Mouse (Mus musculus) MN1 (cell line): ENCODE results near the gene Rhbdl1.

Experiments used
- DNase-seq: peaks from one replicate; pipeline ENCODE4 v3.0.0-alpha.2; 2016; ENCODE audit warnings: low spot score

The Rhbdl1 gene

DNA sequence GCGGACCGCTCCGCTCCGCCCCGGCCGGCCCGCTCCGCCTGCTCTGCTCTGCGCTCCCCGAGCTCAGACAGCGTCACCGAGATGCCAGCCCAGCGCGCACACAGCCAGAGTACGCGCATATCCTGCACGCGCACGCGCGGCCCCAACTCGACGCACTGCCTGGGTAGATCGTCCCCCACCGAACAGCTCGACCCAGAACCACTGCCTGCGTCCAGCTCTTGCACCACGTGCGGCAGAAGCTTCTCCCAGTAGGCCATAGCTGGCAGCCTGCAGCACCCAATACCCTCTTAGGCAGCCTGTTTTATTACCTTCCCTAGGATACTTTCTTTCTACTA is at the start of gene Rhbdl1:
Rhbdl1 (minus strand) TSS at position 220 of the 335 bp plus-strand sequence.
- no peak for DNase-seq

DNA sequence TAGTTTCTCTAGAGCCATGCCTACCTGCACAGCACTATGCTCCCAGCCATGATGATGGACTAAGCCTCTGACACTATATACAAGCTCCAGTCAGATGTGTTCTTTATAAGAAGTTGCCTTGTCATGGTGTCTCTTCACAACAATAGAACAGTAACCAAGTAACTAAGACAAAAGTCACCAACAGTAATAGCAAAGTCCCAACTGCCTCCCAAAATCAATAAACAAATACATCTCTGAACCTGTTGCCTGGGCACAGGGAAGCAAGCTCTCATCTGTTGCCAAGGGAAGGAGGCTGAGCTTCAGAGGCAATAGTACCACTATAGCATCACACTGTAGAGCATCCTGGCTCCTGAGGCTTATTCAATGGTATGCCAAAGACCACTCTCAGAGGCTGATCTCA is 49.7 kb upstream of the Rhbdl1 start:
- DNase-seq: no peak

DNA sequence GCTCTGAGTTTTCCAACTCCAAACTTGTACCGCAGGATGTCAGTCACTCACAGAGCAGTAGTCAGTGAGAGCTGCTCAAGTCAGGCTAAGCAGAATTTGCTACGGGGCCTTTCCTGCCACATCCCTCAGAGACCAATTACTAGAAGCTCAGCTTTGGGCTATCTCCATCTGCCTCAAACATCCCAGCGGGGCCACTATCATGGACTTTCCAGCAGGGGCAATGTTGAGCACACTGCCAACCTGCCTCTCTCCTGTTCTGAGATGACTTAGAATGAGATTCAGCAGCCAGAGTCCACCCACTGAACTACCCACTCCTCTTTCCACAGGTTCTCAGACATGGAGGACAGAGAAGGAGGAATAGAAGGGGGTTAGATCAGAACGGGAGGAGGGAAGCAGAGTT is 48.5 kb upstream of the Rhbdl1 start:
- DNase-seq: peak; percentile 42

- no peak for DNase-seq
Measured at GRCm38 (mm10) chr17:25883824-25884223, 46.7 kb upstream of the Rhbdl1 start.

DNA sequence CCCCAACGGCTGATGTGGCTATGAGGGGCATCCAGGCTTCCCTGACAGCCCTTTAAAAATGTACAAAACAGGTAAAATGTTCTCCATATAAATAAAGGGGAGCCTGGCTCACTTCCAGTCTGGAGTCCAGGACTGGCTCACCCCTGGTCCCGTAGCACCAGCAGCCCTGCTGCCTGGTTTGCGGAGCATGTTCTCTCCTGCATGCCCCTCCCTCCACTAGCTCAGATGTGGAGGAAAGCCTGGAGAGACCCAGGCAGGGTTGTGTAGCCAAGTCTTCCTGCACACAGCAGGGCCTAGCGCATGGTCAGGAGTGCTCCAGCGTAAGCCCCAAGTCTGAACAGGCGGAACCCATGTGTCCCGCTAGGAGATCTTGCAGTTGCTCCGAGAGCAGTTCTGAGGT is 46.2 kb upstream of the Rhbdl1 start:
- no peak for DNase-seq

GRCm38 (mm10) chr17:25882306-25882705 is 45.2 kb upstream of the Rhbdl1 start:
- no peak for DNase-seq

GRCm38 (mm10) chr17:25881691-25882090 is 44.6 kb upstream of the Rhbdl1 start:
- no peak for DNase-seq

DNA sequence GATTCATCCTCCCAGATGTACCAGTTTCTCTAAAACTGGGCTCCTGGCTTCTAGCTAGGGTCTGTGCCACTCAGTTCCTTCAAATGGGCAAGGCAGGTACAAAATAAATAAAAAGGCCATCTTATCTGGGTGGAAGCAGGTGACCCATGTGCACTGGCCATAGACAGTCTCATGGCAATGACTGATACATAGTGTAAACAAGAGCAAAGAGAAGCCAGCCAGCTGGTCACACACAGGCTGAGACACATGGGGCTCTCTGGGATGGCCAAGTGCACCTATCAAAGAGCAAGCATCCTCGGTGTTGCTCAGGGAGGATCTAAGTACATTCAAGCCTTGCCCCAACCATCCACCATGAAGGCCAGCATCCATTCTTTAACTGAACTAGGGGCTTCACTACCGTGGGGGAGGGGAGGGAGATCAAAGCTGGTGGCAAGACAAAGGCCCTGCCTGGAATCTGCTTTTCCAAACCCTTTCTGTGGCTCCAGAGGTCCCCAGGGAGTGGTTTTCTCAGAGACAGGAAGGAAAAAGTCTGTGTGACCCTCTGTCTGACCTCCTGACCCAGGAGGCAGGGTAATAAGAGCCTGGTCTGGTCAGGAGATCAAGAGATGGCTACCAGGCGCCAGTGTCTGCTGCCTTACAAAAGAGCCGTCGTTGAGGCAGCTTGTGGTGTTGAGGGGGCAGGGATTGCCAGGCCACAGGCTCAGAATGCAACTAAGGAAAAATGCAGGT is 44.0 kb upstream of the Rhbdl1 start:
- DNase-seq: no peak

GRCm38 (mm10) chr17:25880196-25880910 is 43.3 kb upstream of the Rhbdl1 start, which contains the start of gene Wfikkn1:
Gene Wfikkn1 (minus strand): TSS chr17:25880858.
- peak; percentile 32 for DNase-seq

DNA sequence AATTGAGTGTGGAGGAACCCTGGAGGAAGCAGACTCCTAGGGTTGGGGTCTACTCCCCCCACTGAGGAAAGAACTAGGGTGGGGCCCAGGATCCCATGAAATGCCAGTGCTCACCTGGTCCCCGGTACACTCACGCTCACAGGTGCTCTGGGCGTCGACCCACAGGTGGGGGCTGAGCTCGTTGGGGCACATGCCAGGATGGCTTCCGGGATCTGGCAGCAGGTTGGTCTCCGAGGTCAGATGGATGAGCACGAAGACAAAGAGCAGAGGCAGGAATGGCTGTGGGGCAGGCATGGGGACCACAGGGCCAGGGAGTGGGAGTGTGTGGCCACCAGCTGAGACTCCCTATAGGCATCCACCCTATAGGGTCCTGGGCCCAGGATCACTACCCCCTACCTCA is 42.7 kb upstream of the Rhbdl1 start:
- DNase-seq: no peak

DNA sequence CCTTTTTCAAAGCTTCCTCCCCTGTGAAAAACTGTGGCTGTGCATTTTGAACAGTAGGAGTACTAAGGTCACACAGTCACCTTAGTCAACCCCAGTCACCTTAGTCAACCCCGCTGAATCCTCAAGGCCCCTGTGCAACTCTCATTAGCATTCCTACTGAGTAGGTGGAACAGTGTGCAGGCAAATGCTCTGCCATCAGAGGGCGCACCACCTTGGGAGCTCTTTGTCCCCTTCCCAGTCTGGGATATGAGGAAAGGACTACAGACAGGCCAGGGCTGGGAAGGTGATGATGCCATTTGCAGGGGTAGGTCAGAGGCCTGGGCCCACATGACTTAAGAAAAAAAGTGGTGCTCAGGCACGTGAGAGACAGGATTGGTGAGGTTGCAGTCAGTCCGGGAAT is 42.2 kb upstream of the Rhbdl1 start:
- no peak for DNase-seq

DNA sequence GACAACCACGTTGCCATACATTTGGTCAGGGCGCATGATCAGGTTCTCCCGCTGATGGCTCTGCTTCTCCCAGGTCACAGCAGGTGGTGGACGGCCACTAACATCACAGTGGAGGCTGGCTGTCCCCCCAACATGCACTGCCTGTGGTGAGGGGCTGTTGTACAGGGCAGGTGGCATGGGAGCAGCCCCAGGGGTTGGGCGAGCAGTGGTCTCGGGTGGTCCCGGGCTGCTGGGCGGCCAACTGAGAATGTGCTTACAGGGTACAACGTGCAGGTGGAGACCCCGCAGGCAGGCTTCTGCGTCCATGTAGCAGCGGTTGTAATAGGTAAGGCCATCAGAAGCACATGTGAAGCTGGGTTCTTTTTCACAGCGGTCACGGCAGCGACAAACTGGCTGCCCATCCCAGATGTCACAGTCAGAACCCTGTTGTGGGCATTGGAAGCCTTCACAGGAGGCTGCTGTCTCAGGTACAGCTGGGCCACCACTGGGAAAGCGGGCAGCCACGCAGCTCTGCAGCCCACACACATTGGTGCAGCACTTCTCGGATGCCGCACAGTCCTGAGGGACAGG is 41.6 kb upstream of the Rhbdl1 start:
- DNase-seq: no peak

- DNase-seq: no peak
Measured at GRCm38 (mm10) chr17:25877741-25878610, 40.9 kb upstream of the Rhbdl1 start.

GRCm38 (mm10) chr17:25877025-25877424 is 39.9 kb upstream of the Rhbdl1 start:
- DNase-seq: no peak

GRCm38 (mm10) chr17:25876347-25876915 is 39.3 kb upstream of the Rhbdl1 start:
- DNase-seq: no peak

GRCm38 (mm10) chr17:25875171-25876136 is 38.4 kb upstream of the Rhbdl1 start:
- peak; percentile 85 for DNase-seq

GRCm38 (mm10) chr17:25874721-25875170 is 37.7 kb upstream of the Rhbdl1 start, which contains the start of gene Mettl26:
Gene Mettl26 (plus strand): TSS chr17:25875074.
- peak; percentile 88 for DNase-seq

GRCm38 (mm10) chr17:25874148-25874720 is 37.1 kb upstream of the Rhbdl1 start:
- DNase-seq: no peak

GRCm38 (mm10) chr17:25873405-25874147 is 36.5 kb upstream of the Rhbdl1 start:
- no peak for DNase-seq
